Mouse (Mus musculus) kidney, postnatal 14 days (tissue): ENCODE results near the gene Olfr323.

Source experiments
- DNase-seq: peaks from one replicate; pipeline ENCODE4 v3.0.0; 2022; ENCODE audit warnings: mixed read lengths

The Olfr323 gene

GRCm38 (mm10) chr11:58630401-58630800 lies at the start of gene Olfr323:
Gene Olfr323, minus strand, starts transcription at chr11:58630501.
- no peak for DNase-seq

GRCm38 (mm10) chr11:58671825-58672224 lies 41.5 kb upstream of the Olfr323 start:
- DNase-seq, result no peak

GRCm38 (mm10) chr11:58669252-58669651 lies 39.0 kb upstream of the Olfr323 start:
- DNase-seq, result no peak

GRCm38 (mm10) chr11:58658596-58658995 lies 28.3 kb upstream of the Olfr323 start, which contains the start of gene Olfr322:
Gene Olfr322, plus strand, starts transcription at chr11:58658782.
- no peak for DNase-seq

- no peak for DNase-seq
These were observed 24.9 kb upstream of the Olfr323 start for GRCm38 (mm10) chr11:58655151-58655550.

- DNase-seq, result no peak
These were observed 13.0 kb upstream of the Olfr323 start for GRCm38 (mm10) chr11:58643350-58643749.

- no peak for DNase-seq
These were observed 11.5 kb upstream of the Olfr323 start for GRCm38 (mm10) chr11:58641638-58642358.

GRCm38 (mm10) chr11:58641057-58641456 lies 10.8 kb upstream of the Olfr323 start:
- DNase-seq, result no peak

GRCm38 (mm10) chr11:58640272-58640867 lies 10.1 kb upstream of the Olfr323 start, which contains the start of gene Trim58:
Gene Trim58, plus strand, starts transcription at chr11:58640465.
- DNase-seq, result peak; percentile 15

- no peak for DNase-seq
These were observed 7.9 kb upstream of the Olfr323 start for GRCm38 (mm10) chr11:58638176-58638701.

- DNase-seq, result peak; percentile 33
These were observed 6.2 kb upstream of the Olfr323 start for GRCm38 (mm10) chr11:58636376-58636977.

GRCm38 (mm10) chr11:58634878-58635277 lies 4.6 kb upstream of the Olfr323 start:
- DNase-seq, result no peak

GRCm38 (mm10) chr11:58626146-58626545 lies 4.2 kb downstream of the Olfr323 start:
- DNase-seq, result no peak

GRCm38 (mm10) chr11:58618793-58619192 lies 11.5 kb downstream of the Olfr323 start:
- DNase-seq, result no peak

GRCm38 (mm10) chr11:58618369-58618768 lies 11.9 kb downstream of the Olfr323 start:
- no peak for DNase-seq

- DNase-seq, result no peak
These were observed 14.3 kb downstream of the Olfr323 start, which contains the start of gene 2210407C18Rik for GRCm38 (mm10) chr11:58615975-58616374. Gene 2210407C18Rik, minus strand, starts transcription at chr11:58616075.

GRCm38 (mm10) chr11:58614526-58614925 lies 15.8 kb downstream of the Olfr323 start:
- no peak for DNase-seq

- DNase-seq, result no peak
These were observed 16.9 kb downstream of the Olfr323 start for GRCm38 (mm10) chr11:58613359-58613758.

- DNase-seq, result no peak
These were observed 23.3 kb downstream of the Olfr323 start for GRCm38 (mm10) chr11:58607030-58607429.

GRCm38 (mm10) chr11:58606177-58606919 lies 24.0 kb downstream of the Olfr323 start:
- no peak for DNase-seq

- DNase-seq, result no peak
These were observed 25.1 kb downstream of the Olfr323 start for GRCm38 (mm10) chr11:58605228-58605627.

- DNase-seq, result no peak
These were observed 25.6 kb downstream of the Olfr323 start for GRCm38 (mm10) chr11:58604688-58605087.
